Mouse (Mus musculus): ENCODE results near the gene Sst. TPM values are rescaled to one million over a fixed set of nuclear protein-coding genes. Genes with fewer than 3 reads are reported as not detected.
A peak's percentile ranks its signal among the peaks of the same experiment; 100 is the strongest.
"Not testable (repeated sequence)": the region's sequence is repeated elsewhere in the genome, so short reads cannot be mapped to it uniquely, and the experiment has no call there.

Sst gene
- polyA plus RNA-seq, 1 experiment from 2014 or later, result 74.9 TPM

- Histone ChIP-seq H3K4me1 (replicated peaks; ENCODE audit: control insufficient read depth, insufficient read depth, low read length) (no peaks in the 10 kb centered on the region), H3K9me3 (ENCODE audit: control insufficient read depth, low read length) (no peaks in the 10 kb centered on the region), H3K36me3 (ENCODE audit: control insufficient read depth, insufficient read depth, low read length) (no peaks in the 10 kb centered on the region), H3K9ac (ENCODE audit: low read depth, low read length) (no peak overlapping the region), H3K27ac (ENCODE audit: low read depth, low read length) (no peak overlapping the region), H3K4me2 (replicated peaks; ENCODE audit: low read depth, low read length) (no peak overlapping the region), H3K4me3 (ENCODE audit: low read depth, low read length) (no peak overlapping the region), H3K27me3 (ENCODE audit: control insufficient read depth, insufficient read depth, low read length) (no peaks in the 10 kb centered on the region)
- WGBS, result 85% methylated on average over 2 of the region's 2 CpGs
- DNase-seq (ENCODE audit: low spot score) (no peak), ATAC-seq (ENCODE audit: low FRiP score) (no peak)
These were observed 28.7 kb upstream of the Sst start for GRCm38 (mm10) chr16:23919418-23919817.

- no peak overlapping the region for H3K27ac ChIP-seq (ENCODE audit: low read depth, low read length)
- no peaks in the 10 kb centered on the region for H3K36me3 ChIP-seq (ENCODE audit: control insufficient read depth, insufficient read depth, low read length)
- DNase-seq (ENCODE audit: low spot score), result no peak
- no peaks in the 10 kb centered on the region for H3K27me3 ChIP-seq (ENCODE audit: control insufficient read depth, insufficient read depth, low read length)
- H3K4me1 ChIP-seq (replicated peaks; ENCODE audit: control insufficient read depth, insufficient read depth, low read length), result no peaks in the 10 kb centered on the region
- H3K4me3 ChIP-seq (ENCODE audit: low read depth, low read length), result no peak overlapping the region
- no peaks in the 10 kb centered on the region for H3K9me3 ChIP-seq (ENCODE audit: control insufficient read depth, low read length)
- no peak overlapping the region for H3K4me2 ChIP-seq (replicated peaks; ENCODE audit: low read depth, low read length)
- no peak for ATAC-seq (ENCODE audit: low FRiP score)
- WGBS, result 69% methylated on average over 3 of the region's 3 CpGs
- H3K9ac ChIP-seq (ENCODE audit: low read depth, low read length), result no peak overlapping the region
These were observed 22.6 kb upstream of the Sst start for GRCm38 (mm10) chr16:23913401-23913800.

DNA sequence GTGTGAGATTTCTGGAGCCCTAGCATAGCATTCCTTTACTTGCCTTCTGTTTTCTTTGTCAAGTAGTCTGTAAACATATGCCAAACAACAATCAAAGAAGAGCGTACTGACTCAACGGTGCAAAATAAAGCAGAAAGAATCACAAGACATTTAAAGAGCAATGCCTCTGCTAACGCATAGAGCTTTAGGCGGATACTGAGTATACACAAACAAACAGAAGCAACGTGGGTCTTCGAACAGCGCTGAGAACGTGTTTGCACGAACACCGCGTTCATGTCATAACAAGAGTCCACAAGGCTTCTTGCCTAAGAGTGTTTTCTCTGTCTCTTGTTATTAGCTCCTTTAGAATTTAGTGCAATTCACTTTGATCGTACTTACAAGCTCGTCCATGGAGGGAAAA, 22.0 kb upstream of the Sst start:
- Histone ChIP-seq H3K4me3 (ENCODE audit: low read depth, low read length) (no peak overlapping the region), H3K4me2 (replicated peaks; ENCODE audit: low read depth, low read length) (no peak overlapping the region), H3K4me1 (replicated peaks; ENCODE audit: control insufficient read depth, insufficient read depth, low read length) (no peaks in the 10 kb centered on the region), H3K9ac (ENCODE audit: low read depth, low read length) (no peak overlapping the region), H3K36me3 (ENCODE audit: control insufficient read depth, insufficient read depth, low read length) (no peaks in the 10 kb centered on the region), H3K9me3 (ENCODE audit: control insufficient read depth, low read length) (no peaks in the 10 kb centered on the region), H3K27me3 (ENCODE audit: control insufficient read depth, insufficient read depth, low read length) (no peaks in the 10 kb centered on the region), H3K27ac (ENCODE audit: low read depth, low read length) (no peak overlapping the region)
- ATAC-seq (ENCODE audit: low FRiP score) (no peak), DNase-seq (ENCODE audit: low spot score) (no peak)
- WGBS, result 84% methylated on average over 13 of the region's 13 CpGs

- WGBS, result 91% methylated on average over 3 of the region's 3 CpGs
- H3K4me1 ChIP-seq (replicated peaks; ENCODE audit: control insufficient read depth, insufficient read depth, low read length), result not testable (repeated sequence)
These were observed 18.2 kb upstream of the Sst start for GRCm38 (mm10) chr16:23909015-23909354.

DNA sequence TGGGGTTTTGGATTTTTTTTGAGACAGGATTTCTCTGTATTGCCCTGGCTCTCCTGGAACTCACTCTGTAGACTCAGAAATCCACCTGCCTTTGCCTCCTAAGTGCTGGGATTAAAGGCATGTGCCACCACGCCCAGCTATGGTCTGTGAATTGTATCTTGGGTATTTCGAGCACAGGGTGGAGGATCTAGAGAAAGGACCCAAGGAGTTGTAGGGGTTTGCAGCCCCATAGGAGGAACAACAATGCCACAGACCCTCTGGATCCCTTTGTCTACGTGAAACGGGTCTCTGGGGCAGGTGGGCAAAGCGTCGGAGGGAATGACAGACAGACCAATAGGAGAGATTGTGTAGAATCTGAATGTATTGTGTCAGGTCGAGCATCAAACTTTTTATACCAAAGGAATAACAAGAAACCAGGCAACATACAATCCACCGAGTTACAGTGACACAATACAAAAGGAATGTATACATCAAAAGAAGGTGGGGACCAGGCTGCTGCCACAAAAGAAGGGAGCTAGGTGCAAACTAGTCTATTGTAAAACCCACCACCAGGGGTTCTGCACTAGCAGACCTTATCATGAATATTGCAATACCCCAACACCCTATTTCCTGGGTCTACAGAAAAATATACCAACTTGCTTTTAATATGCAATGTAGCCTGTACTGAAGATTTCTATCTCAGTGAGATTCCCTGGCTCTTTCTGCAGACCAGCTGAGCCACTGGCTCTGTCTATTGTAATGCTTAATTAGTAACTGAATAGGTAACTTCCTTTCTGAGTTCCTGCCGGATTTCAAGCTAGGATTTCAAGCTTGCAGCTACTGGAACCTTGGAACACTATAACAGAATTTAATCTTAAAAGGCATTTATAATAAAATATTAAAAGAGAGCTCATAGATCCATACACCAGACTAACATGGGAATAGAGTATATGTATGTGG, 17.6 kb upstream of the Sst start:
- not testable (repeated sequence) for H3K27ac ChIP-seq (ENCODE audit: low read depth, low read length); H3K27me3 ChIP-seq (ENCODE audit: control insufficient read depth, insufficient read depth, low read length); H3K9me3 ChIP-seq (ENCODE audit: control insufficient read depth, low read length); H3K4me2 ChIP-seq (replicated peaks; ENCODE audit: low read depth, low read length); H3K4me3 ChIP-seq (ENCODE audit: low read depth, low read length); H3K4me1 ChIP-seq (replicated peaks; ENCODE audit: control insufficient read depth, insufficient read depth, low read length); DNase-seq (ENCODE audit: low spot score); H3K9ac ChIP-seq (ENCODE audit: low read depth, low read length); H3K36me3 ChIP-seq (ENCODE audit: control insufficient read depth, insufficient read depth, low read length); ATAC-seq (ENCODE audit: low FRiP score)
- 89% methylated on average over 9 of the region's 9 CpGs for WGBS

More at GRCm38 (mm10) chr16:23909015-23909354, 18.2 kb upstream of the Sst start:
- ATAC-seq (ENCODE audit: low FRiP score); H3K27me3 ChIP-seq (ENCODE audit: control insufficient read depth, insufficient read depth, low read length); H3K27ac ChIP-seq (ENCODE audit: low read depth, low read length); H3K4me2 ChIP-seq (replicated peaks; ENCODE audit: low read depth, low read length); H3K4me3 ChIP-seq (ENCODE audit: low read depth, low read length); H3K9ac ChIP-seq (ENCODE audit: low read depth, low read length); H3K9me3 ChIP-seq (ENCODE audit: control insufficient read depth, low read length); DNase-seq (ENCODE audit: low spot score); H3K36me3 ChIP-seq (ENCODE audit: control insufficient read depth, insufficient read depth, low read length): not testable (repeated sequence)

DNA sequence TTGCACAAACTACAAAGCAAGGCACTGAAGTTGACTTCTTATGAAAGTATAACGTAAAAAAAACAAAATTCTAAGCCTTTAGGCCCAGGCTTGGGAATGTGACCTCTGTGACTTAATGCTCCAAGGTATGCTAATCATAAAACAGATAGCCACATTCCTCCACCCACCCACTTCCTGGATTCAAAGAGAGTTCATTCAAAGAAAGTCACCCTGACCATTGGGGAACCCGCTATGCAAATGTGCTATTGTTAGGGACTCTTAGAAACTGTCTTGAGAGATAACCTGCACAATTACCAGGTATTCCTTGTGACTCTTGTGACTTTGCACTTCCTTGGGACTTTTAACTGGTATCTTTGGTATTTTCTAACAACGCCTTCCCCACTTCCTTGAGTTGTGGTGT, 15.8 kb upstream of the Sst start:
- DNase-seq (ENCODE audit: low spot score); H3K9me3 ChIP-seq (ENCODE audit: control insufficient read depth, low read length); H3K27me3 ChIP-seq (ENCODE audit: control insufficient read depth, insufficient read depth, low read length); H3K36me3 ChIP-seq (ENCODE audit: control insufficient read depth, insufficient read depth, low read length); H3K4me3 ChIP-seq (ENCODE audit: low read depth, low read length); H3K4me1 ChIP-seq (replicated peaks; ENCODE audit: control insufficient read depth, insufficient read depth, low read length); H3K4me2 ChIP-seq (replicated peaks; ENCODE audit: low read depth, low read length); H3K9ac ChIP-seq (ENCODE audit: low read depth, low read length); ATAC-seq (ENCODE audit: low FRiP score); H3K27ac ChIP-seq (ENCODE audit: low read depth, low read length): not testable (repeated sequence)
- 86% methylated on average over 3 of the region's 3 CpGs for WGBS

DNA sequence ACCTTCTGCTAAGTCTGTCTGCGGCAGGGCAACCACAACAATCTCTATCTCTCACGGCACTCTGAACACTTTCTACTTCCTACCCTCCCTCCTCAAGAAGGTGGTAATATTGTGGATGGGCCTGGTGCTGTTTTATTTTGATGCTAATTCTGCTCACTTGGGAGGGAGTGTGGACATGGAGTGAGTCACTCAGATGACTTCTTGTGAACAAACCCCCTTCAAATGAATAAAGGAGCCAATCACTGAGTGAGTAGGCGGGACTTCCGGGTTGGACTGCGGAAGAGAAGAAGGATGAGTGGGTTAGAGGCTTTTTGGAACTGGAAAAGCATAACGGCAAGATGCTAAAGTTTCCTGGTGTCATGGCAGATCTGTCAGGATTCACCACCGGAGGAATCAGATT, 10.7 kb upstream of the Sst start:
- Histone ChIP-seq H3K9me3 (ENCODE audit: control insufficient read depth, low read length) (no peaks in the 10 kb centered on the region), H3K9ac (ENCODE audit: low read depth, low read length) (no peak overlapping the region), H3K4me1 (replicated peaks; ENCODE audit: control insufficient read depth, insufficient read depth, low read length) (no peaks in the 10 kb centered on the region; the same call in 1 of the 2 replicates), H3K27me3 (ENCODE audit: control insufficient read depth, insufficient read depth, low read length) (no peaks in the 10 kb centered on the region), H3K36me3 (ENCODE audit: control insufficient read depth, insufficient read depth, low read length) (no peaks in the 10 kb centered on the region), H3K27ac (ENCODE audit: low read depth, low read length) (no peak overlapping the region), H3K4me2 (replicated peaks; ENCODE audit: low read depth, low read length) (no peak overlapping the region), H3K4me3 (ENCODE audit: low read depth, low read length) (no peak overlapping the region)
- WGBS, result 91% methylated on average over 7 of the region's 7 CpGs
- ATAC-seq (ENCODE audit: low FRiP score) (no peak), DNase-seq (ENCODE audit: low spot score) (no peak)

DNA sequence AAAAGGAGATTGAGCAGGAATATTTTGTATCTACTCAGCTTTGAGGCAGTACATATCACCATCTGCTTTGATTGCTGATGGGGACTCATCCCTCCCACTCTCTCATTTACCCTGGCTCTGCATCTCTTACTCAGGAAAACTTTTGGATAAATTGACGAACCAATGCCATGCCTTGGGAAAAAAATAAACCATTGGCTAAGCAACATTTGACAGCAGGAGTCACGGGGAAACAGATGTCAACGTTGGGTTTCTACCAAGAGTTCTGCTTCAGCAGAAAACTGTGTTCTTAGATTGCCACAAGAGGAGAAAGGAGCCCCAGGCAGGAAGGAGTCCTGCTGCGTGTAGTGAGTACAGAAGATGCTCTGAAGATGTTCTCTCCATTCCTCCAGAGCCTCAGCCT, 9.3 kb upstream of the Sst start:
- Histone ChIP-seq H3K9me3 (ENCODE audit: control insufficient read depth, low read length) (no peaks in the 10 kb centered on the region), H3K4me3 (ENCODE audit: low read depth, low read length) (no peak overlapping the region), H3K4me1 (replicated peaks; ENCODE audit: control insufficient read depth, insufficient read depth, low read length) (no peaks in the 10 kb centered on the region; the same call in 1 of the 2 replicates), H3K27me3 (ENCODE audit: control insufficient read depth, insufficient read depth, low read length) (no peaks in the 10 kb centered on the region), H3K27ac (ENCODE audit: low read depth, low read length) (no peak overlapping the region), H3K36me3 (ENCODE audit: control insufficient read depth, insufficient read depth, low read length) (no peaks in the 10 kb centered on the region), H3K9ac (ENCODE audit: low read depth, low read length) (no peak overlapping the region), H3K4me2 (replicated peaks; ENCODE audit: low read depth, low read length) (no peak overlapping the region)
- 77% methylated on average over 4 of the region's 4 CpGs for WGBS
- ATAC-seq (ENCODE audit: low FRiP score) (no peak), DNase-seq (ENCODE audit: low spot score) (no peak)

DNA sequence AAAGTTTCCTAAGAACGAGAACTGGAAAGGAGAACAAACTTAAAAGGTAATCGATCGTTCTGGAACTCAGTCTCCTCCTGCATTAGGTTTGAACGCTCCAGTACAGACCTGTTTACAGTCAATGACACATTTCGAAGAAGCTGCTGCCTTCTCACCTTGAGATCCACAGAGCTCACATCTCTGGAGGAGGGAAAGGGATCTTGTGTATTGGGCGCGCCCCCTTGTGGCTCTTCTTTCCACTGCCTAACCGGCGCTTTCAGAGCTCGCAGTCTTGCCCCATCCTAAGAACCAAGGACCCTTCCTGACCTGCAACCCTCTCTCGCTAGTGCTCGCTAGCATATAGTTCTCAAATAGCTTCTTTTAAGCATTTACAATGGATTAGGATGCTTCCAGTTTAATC, 8.1 kb upstream of the Sst start:
- peak; percentile 73 for ATAC-seq (ENCODE audit: low FRiP score)
- Histone ChIP-seq H3K36me3 (ENCODE audit: control insufficient read depth, insufficient read depth, low read length) (no peaks in the 10 kb centered on the region), H3K27me3 (ENCODE audit: control insufficient read depth, insufficient read depth, low read length) (no peaks in the 10 kb centered on the region), H3K9ac (ENCODE audit: low read depth, low read length) (no peak overlapping the region), H3K9me3 (ENCODE audit: control insufficient read depth, low read length) (no peaks in the 10 kb centered on the region), H3K4me2 (replicated peaks; ENCODE audit: low read depth, low read length) (peak overlapping the region; percentile 6; the same call in 1 of the 2 replicates), H3K27ac (ENCODE audit: low read depth, low read length) (no peak overlapping the region), H3K4me3 (ENCODE audit: low read depth, low read length) (no peak overlapping the region), H3K4me1 (replicated peaks; ENCODE audit: control insufficient read depth, insufficient read depth, low read length) (no peaks in the 10 kb centered on the region; the same call in 1 of the 2 replicates)
- WGBS, result 14% methylated on average over 12 of the region's 12 CpGs
- DNase-seq (ENCODE audit: low spot score), result peak; percentile 92
